Mouse (Mus musculus) olfactory bulb, adult 2 months (tissue): ENCODE results near the gene Qk.

Experiments
- CTCF ChIP-seq: fragments of 200-500 bp; IDR thresholded peaks from 2 replicates; pipeline ENCODE4 v1.5.1; 2012; ENCODE audit warnings: low read depth, mild to moderate bottlenecking, low read length, moderate library complexity; ENCODE audit not compliant: insufficient read depth
- POLR2A ChIP-seq: fragments of 200-500 bp; IDR thresholded peaks from 2 replicates; pipeline ENCODE4 v1.6.1; 2012; ENCODE audit warnings: mild to moderate bottlenecking, low read depth, low read length, moderate library complexity; ENCODE audit not compliant: insufficient read depth

GRCm38 (mm10) chr17:10334481-10334880 is 14.8 kb upstream of the Qk start:
- TF ChIP-seq POLR2A: no peak
- no peak for TF ChIP-seq CTCF
